Mouse (Mus musculus): Measurements from ENCODE around the gene Bmf.

- TF ChIP-seq FLI1 (IDR thresholded peaks at IDR 0.05; ENCODE audit: low read length) (no peak), GATA1 (IDR thresholded peaks at IDR 0.05; ENCODE audit: borderline replicate concordance, low read length) (no peak)
Observed at GRCm38 (mm10) chr2:118562431-118562830, 12.9 kb upstream of the Bmf start.
